Mouse (Mus musculus): ENCODE results near the gene Syap1. TPM values are rescaled to one million over a fixed set of nuclear protein-coding genes. Genes with fewer than 3 reads are reported as not detected.
A peak's percentile ranks its signal among the peaks of the same experiment; 100 is the strongest.

The Syap1 gene
- total RNA-seq (2015; ENCODE audit: low replicate concordance): 15.1 and 22.6 TPM in 2 replicates
- total RNA-seq (2017; ENCODE audit: low replicate concordance): 25.9 and 33.9 TPM in 2 replicates

GRCm38 (mm10) chrX:162887931-162888511, at the start of gene Syap1:
Gene Syap1, minus strand, starts transcription at chrX:162888447.
- ATAC-seq (replicated peaks; ENCODE audit: low FRiP score, poor library complexity, severe bottlenecking): peak; percentile 99

- no peak for ATAC-seq (replicated peaks; ENCODE audit: low FRiP score, poor library complexity, severe bottlenecking)
These were observed 43.2 kb upstream of the Syap1 start for GRCm38 (mm10) chrX:162931467-162931866.

GRCm38 (mm10) chrX:162921487-162922125, 33.4 kb upstream of the Syap1 start:
- no peak for ATAC-seq (replicated peaks; ENCODE audit: low FRiP score, poor library complexity, severe bottlenecking)

GRCm38 (mm10) chrX:162915697-162916096, 27.4 kb upstream of the Syap1 start:
- ATAC-seq (replicated peaks; ENCODE audit: low FRiP score, poor library complexity, severe bottlenecking): peak; percentile 42; the same call in 1 of the 2 replicates

GRCm38 (mm10) chrX:162913651-162914050, 25.4 kb upstream of the Syap1 start:
- no peak for ATAC-seq (replicated peaks; ENCODE audit: low FRiP score, poor library complexity, severe bottlenecking)

GRCm38 (mm10) chrX:162907554-162907953, 19.3 kb upstream of the Syap1 start:
- no peak for ATAC-seq (replicated peaks; ENCODE audit: low FRiP score, poor library complexity, severe bottlenecking)

GRCm38 (mm10) chrX:162902040-162902734, 13.9 kb upstream of the Syap1 start:
- peak; percentile 88 for ATAC-seq (replicated peaks; ENCODE audit: low FRiP score, poor library complexity, severe bottlenecking)

GRCm38 (mm10) chrX:162901371-162902039, 13.3 kb upstream of the Syap1 start:
- ATAC-seq (replicated peaks; ENCODE audit: low FRiP score, poor library complexity, severe bottlenecking): peak; percentile 71

- ATAC-seq (replicated peaks; ENCODE audit: low FRiP score, poor library complexity, severe bottlenecking): no peak
These were observed 12.7 kb upstream of the Syap1 start, which contains the start of gene Ctps2 for GRCm38 (mm10) chrX:162900938-162901337. Gene Ctps2, plus strand, starts transcription at chrX:162901238.

GRCm38 (mm10) chrX:162888575-162889223, 452 bp upstream of the Syap1 start:
- 0 out of 2 replicates have a peak, but pooled peaks have one; percentile 54 for ATAC-seq (replicated peaks; ENCODE audit: low FRiP score, poor library complexity, severe bottlenecking)

GRCm38 (mm10) chrX:162878236-162878635, 10.0 kb downstream of the Syap1 start:
- ATAC-seq (replicated peaks; ENCODE audit: low FRiP score, poor library complexity, severe bottlenecking): no peak

- ATAC-seq (replicated peaks; ENCODE audit: low FRiP score, poor library complexity, severe bottlenecking): no peak
These were observed 14.5 kb downstream of the Syap1 start for GRCm38 (mm10) chrX:162873761-162874160.

GRCm38 (mm10) chrX:162871734-162872517, 16.3 kb downstream of the Syap1 start:
- peak; percentile 80; the same call in 1 of the 2 replicates for ATAC-seq (replicated peaks; ENCODE audit: low FRiP score, poor library complexity, severe bottlenecking)

GRCm38 (mm10) chrX:162868294-162868965, 19.8 kb downstream of the Syap1 start:
- ATAC-seq (replicated peaks; ENCODE audit: low FRiP score, poor library complexity, severe bottlenecking): no peak

- ATAC-seq (replicated peaks; ENCODE audit: low FRiP score, poor library complexity, severe bottlenecking): no peak
These were observed 39.6 kb downstream of the Syap1 start for GRCm38 (mm10) chrX:162848682-162849081.

GRCm38 (mm10) chrX:162845531-162845930, 42.7 kb downstream of the Syap1 start:
- ATAC-seq (replicated peaks; ENCODE audit: low FRiP score, poor library complexity, severe bottlenecking): no peak

GRCm38 (mm10) chrX:162844447-162845100, 43.7 kb downstream of the Syap1 start:
- no peak for ATAC-seq (replicated peaks; ENCODE audit: low FRiP score, poor library complexity, severe bottlenecking)

GRCm38 (mm10) chrX:162832101-162832500, 56.1 kb downstream of the Syap1 start:
- ATAC-seq (replicated peaks; ENCODE audit: low FRiP score, poor library complexity, severe bottlenecking): no peak

Measured in erythroid progenitor cell, adult 5-6 weeks (primary cell).